Mouse (Mus musculus) liver, embryonic 15.5 days (tissue): ENCODE results near the gene F11. TPM values are rescaled to one million over a fixed set of nuclear protein-coding genes. Genes with fewer than 3 reads are reported as not detected.

Source experiments
- polyA plus RNA-seq: library from polyadenylated mRNA; unstranded; fragments of >200 nt; fragmentation: Nextera tagmentation; extraction: Ambion mirVana; gene quantifications from 2 replicates; pipeline ENCODE4 v1.2.1, GENCODE M21; 2015

F11 gene
- polyA plus RNA-seq, 1 experiment from 2014 or later = 28.7 TPM

Other genes with a start within 250 kb of the F11 start
- not detected in 2 replicates for gene Mtnr1a, start 192.9 kb downstream of the F11 start, polyA plus RNA-seq
- gene Klkb1, start 32.8 kb upstream of the F11 start, polyA plus RNA-seq = 8.7 and 11.5 TPM in 2 replicates
- gene Gm45753, start 46.4 kb upstream of the F11 start, polyA plus RNA-seq = 14.8 and 14.9 TPM in 2 replicates
- 5.1 and 5.3 TPM in 2 replicates for gene Cyp4v3, start 71.2 kb upstream of the F11 start, polyA plus RNA-seq
- 1.9 TPM in 2 replicates for gene Fam149a, start 120.3 kb upstream of the F11 start, polyA plus RNA-seq
- 0.37 and 0.78 TPM in 2 replicates for gene Tlr3, start 149.0 kb upstream of the F11 start, polyA plus RNA-seq
- gene Sorbs2, start 245.8 kb upstream of the F11 start, polyA plus RNA-seq = 9.5 and 11.7 TPM in 2 replicates